Mouse (Mus musculus): ENCODE measurements around the gene Kynu. TPM values are rescaled to one million over a fixed set of nuclear protein-coding genes. Genes with fewer than 3 reads are reported as not detected.

The Kynu gene
- 0.31 and 0.62 TPM in 2 replicates for polyA plus RNA-seq (2015; fragmentation: Nextera tagmentation; extraction: Ambion mirVana)

DNA sequence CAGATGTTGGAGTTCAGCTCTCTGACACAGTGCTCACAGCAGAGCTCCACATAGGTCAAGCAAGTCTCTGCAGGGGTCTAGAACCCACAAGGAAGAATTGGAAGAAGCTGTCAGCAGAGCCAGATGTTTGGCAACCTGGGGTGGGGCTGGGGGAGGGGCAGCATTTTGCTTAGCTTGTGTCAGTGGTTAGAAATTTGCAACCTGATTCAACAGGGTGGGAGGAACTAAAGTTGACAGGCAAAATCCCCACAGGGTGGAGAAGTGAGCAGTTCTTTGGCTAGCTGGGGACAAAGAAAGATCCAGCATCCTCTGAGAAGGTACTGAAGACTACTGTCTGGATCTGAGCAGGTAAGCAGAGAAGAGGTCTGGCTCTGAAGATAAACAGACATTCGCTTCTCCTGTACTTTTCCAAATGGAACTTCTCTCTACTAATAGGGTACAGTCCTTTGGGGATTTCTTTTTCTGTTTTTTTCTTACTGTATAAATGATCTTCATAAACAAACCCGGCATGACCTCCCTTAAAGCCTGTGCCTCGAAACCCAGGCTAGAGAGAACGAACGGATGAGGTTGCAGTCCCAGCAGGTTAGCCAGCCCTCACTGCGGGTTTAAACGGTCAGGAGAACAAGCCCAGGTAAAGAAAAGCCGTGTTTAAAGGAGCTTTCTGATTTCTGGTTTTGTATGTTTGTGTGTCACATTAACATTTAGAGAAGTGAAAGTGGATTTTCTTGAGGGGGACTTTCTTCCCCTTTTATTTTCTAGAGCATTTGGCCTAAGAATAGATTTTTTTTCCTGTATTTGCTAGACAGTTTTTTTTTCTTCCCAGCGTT lies at the start of gene Kynu:
TSS of gene Kynu (plus strand) at position 268 of the 827 bp plus-strand sequence.

Other genes with a start within 250 kb of the Kynu start
- gene Arhgap15, start 193.5 kb downstream of the Kynu start, polyA plus RNA-seq (2015; fragmentation: Nextera tagmentation; extraction: Ambion mirVana): 18.1 and 21.9 TPM in 2 replicates

All from spleen, postnatal 0 days (tissue).